Mouse (Mus musculus): ENCODE results near the gene Mpig6b.

GRCm38 (mm10) chr17:35031272-35031671 lies 34.7 kb downstream of the Mpig6b start:
- TF ChIP-seq GATA1 (IDR thresholded peaks at IDR 0.05; ENCODE audit: borderline replicate concordance, low read length) (no peak), FLI1 (IDR thresholded peaks at IDR 0.05; ENCODE audit: low read length) (no peak)

All from megakaryocyte, embryonic 14.5 days (primary cell).